ENCODE assay signal across 49 mouse cellular contexts in genomic region chr12:75364416-75364815, GRCm38 (mm10). TPM values are rescaled to one million over a fixed set of nuclear protein-coding genes. Genes with fewer than 3 reads are reported as not detected.
"Had no signal": no experiment of that assay in that cellular context is flagged by ENCODE, and none has a peak within 500 bp of the region (broad histone marks: within the 10 kb centered on the region; RNA-seq: fewer than 3 reads in every experiment).

No protein-coding gene starts in this region.

- H3K4me2 ChIP-seq: heart, embryonic 11.5 days; heart, embryonic 12.5 days; heart, embryonic 13.5 days; heart, embryonic 15.5 days; hindbrain, embryonic 12.5 days; hindbrain, embryonic 13.5 days; hindbrain, embryonic 14.5 days; hindbrain, embryonic 15.5 days; intestine, embryonic 15.5 days; kidney, embryonic 15.5 days had no signal

- H3K9ac ChIP-seq: heart, embryonic 12.5 days; heart, embryonic 13.5 days; heart, embryonic 15.5 days; hindbrain, embryonic 12.5 days; hindbrain, embryonic 13.5 days; hindbrain, embryonic 14.5 days; hindbrain, embryonic 15.5 days; intestine, embryonic 15.5 days; kidney, embryonic 15.5 days had no signal

- DNase-seq: heart, postnatal 10 days; heart, postnatal 36 days; heart, postnatal 4 days; kidney, adult 11 months; kidney, adult 18-20 months; kidney, adult 2 months; kidney, adult 8-10 months; kidney, adult 9 months; kidney, postnatal 10 days; kidney, postnatal 14 days; kidney, postnatal 25 days; kidney, postnatal 36 days; kidney, postnatal 4 days; layer of hippocampus, adult 9-11 months; layer of hippocampus, postnatal 36 days had no signal

- H3K36me3 ChIP-seq: heart, embryonic 15.5 days; hindbrain, embryonic 10.5 days; hindbrain, embryonic 12.5 days; hindbrain, embryonic 13.5 days; hindbrain, embryonic 15.5 days; intestine, embryonic 15.5 days had no signal

- H3K27me3 ChIP-seq: heart, embryonic 12.5 days; heart, embryonic 13.5 days; heart, embryonic 15.5 days; hindbrain, embryonic 12.5 days; hindbrain, embryonic 13.5 days; hindbrain, embryonic 15.5 days; intestine, embryonic 15.5 days; kidney, embryonic 15.5 days had no signal

- H3K4me3 ChIP-seq: heart, embryonic 10.5 days; heart, embryonic 12.5 days; heart, embryonic 13.5 days; heart, embryonic 15.5 days; hindbrain, embryonic 10.5 days; hindbrain, embryonic 12.5 days; hindbrain, embryonic 13.5 days; hindbrain, embryonic 15.5 days; intestine, embryonic 15.5 days; kidney, embryonic 15.5 days; layer of hippocampus, adult 2 months had no signal

- H3K4me1 ChIP-seq: hindbrain, embryonic 12.5 days; intestine, embryonic 15.5 days had no signal

- H3K27ac ChIP-seq: heart, embryonic 10.5 days; heart, embryonic 13.5 days; heart, embryonic 15.5 days; hindbrain, embryonic 10.5 days; hindbrain, embryonic 12.5 days; hindbrain, embryonic 13.5 days; hindbrain, embryonic 14.5 days; hindbrain, embryonic 15.5 days; hindbrain, postnatal 0 days; intestine, embryonic 15.5 days; kidney, embryonic 15.5 days; kidney, postnatal 0 days; layer of hippocampus, adult 2 months had no signal

- H3K9me3 ChIP-seq: heart, embryonic 10.5 days; heart, embryonic 13.5 days; heart, embryonic 15.5 days; hindbrain, embryonic 10.5 days; hindbrain, embryonic 12.5 days; hindbrain, embryonic 13.5 days; hindbrain, embryonic 15.5 days; intestine, embryonic 15.5 days; kidney, embryonic 15.5 days had no signal

- ATAC-seq: hindbrain, embryonic 16.5 days; hindbrain, postnatal 0 days; inflammation-experienced regulatory T-cells, adult 6 months; intestine, embryonic 15.5 days; intestine, embryonic 16.5 days; intestine, postnatal 0 days had no signal

RNA-seq across cellular contexts. Expression of gene Gphb5, which starts 52.2 kb away (rescaled TPM):
- total RNA-seq: heart, postnatal 10 days; heart, postnatal 25 days; heart, postnatal 36 days; heart, postnatal 4 days; hematopoietic stem cell, adult 5-6 weeks; hindbrain, postnatal 0 days; layer of hippocampus, adult 18-20 months; layer of hippocampus, adult 2 months; layer of hippocampus, adult 8-10 months; layer of hippocampus, postnatal 10 days; layer of hippocampus, postnatal 14 days; layer of hippocampus, postnatal 25 days; layer of hippocampus, postnatal 36 days; left cerebral cortex, adult 18-20 months had no signal
- polyA plus RNA-seq: heart, embryonic 10.5 days; heart, embryonic 11.5 days; heart, embryonic 12.5 days; heart, embryonic 13.5 days; heart, embryonic 14.5 days; heart, embryonic 15.5 days; heart, postnatal 0 days; hindbrain, embryonic 10.5 days; hindbrain, embryonic 11.5 days; hindbrain, embryonic 12.5 days; hindbrain, embryonic 13.5 days; hindbrain, embryonic 14.5 days; hindbrain, embryonic 15.5 days; hindbrain, embryonic 16.5 days; hindbrain, postnatal 0 days; inflammation-experienced regulatory T-cells, adult 6 months; intestine, embryonic 14.5 days; intestine, embryonic 15.5 days; intestine, embryonic 16.5 days; intestine, postnatal 0 days; kidney, adult 2 months; kidney, embryonic 14.5 days; kidney, embryonic 15.5 days; kidney, embryonic 16.5 days; kidney, postnatal 0 days; large intestine, adult 2 months had no signal
